Comparison of ENCODE assay signal across 19 mouse cellular contexts in the genomic region with DNA sequence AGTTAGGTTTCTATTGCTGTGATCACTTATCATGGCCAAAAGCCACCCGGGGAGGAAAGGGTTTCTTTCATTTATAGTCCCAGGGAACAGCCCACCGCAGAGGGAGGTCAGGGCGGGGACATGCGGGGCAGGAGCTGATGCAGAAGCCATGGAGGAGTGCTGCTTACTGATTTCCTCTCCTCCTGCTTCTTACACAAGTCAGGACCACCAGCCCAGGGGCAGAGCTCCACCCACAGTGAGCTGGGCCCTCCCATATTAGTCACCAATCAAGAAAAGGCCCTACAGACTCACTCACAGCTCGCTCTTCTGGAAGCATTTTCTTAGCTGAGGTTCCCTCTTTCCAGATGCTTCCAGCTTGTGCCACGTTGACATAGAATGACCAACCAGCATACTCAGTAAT.
DNase-seq lines count a peak whose midpoint lies in the region; ATAC-seq and TF ChIP-seq lines count a peak whose summit lies in the region.
"Had no signal": no experiment of that assay in that cellular context is flagged by ENCODE, and none has a peak within 500 bp of the region (broad histone marks: within the 10 kb centered on the region; RNA-seq: fewer than 3 reads in every experiment).

No protein-coding gene starts in this region.

- intact Hi-C loops in heart, adult 2 months (cut with DNase I), result no loop called here

- H3K4me1 ChIP-seq in heart, embryonic 10.5 days, result peaks cover 33% of the 10 kb centered on the region
- H3K4me1 ChIP-seq in heart, adult 2 months (ENCODE audit: control insufficient read depth, insufficient read depth, low read length), result peaks cover 2% of the 10 kb centered on the region; the same call in 1 of the 2 replicates
- H3K4me1 ChIP-seq in kidney, embryonic 14.5 days (ENCODE audit: control insufficient read depth, insufficient read depth, low read length), result 0 out of 2 replicates have a peak, but pooled peaks cover 2% of the 10 kb centered on the region
- H3K4me1 ChIP-seq in midbrain, embryonic 12.5 days, result no peaks in the 10 kb centered on the region
- no peaks in the 10 kb centered on the region for H3K4me1 ChIP-seq in midbrain, embryonic 11.5 days (ENCODE audit: control insufficient read depth, insufficient read depth, low read length)
- H3K4me1 ChIP-seq in liver, embryonic 15.5 days (replicated peaks), result peaks cover 60% of the 10 kb centered on the region
- H3K4me1 ChIP-seq: embryonic facial prominence, embryonic 10.5 days; forebrain, embryonic 13.5 days; neural tube, embryonic 13.5 days had no signal

- H3K9ac ChIP-seq in heart, adult 2 months (ENCODE audit: low read depth, low read length), result no peak overlapping the region
- H3K9ac ChIP-seq in kidney, embryonic 14.5 days (ENCODE audit: low read depth, low read length), result no peak overlapping the region
- H3K9ac ChIP-seq in midbrain, embryonic 12.5 days (replicated peaks), result no peak overlapping the region
- H3K9ac ChIP-seq in midbrain, embryonic 11.5 days (ENCODE audit: low read length), result no peak overlapping the region
- no peak overlapping the region for H3K9ac ChIP-seq in liver, embryonic 15.5 days
- H3K9ac ChIP-seq: forebrain, embryonic 13.5 days; lung, embryonic 14.5 days; neural tube, embryonic 13.5 days had no signal

- no peak overlapping the region for H3K4me3 ChIP-seq in heart, embryonic 10.5 days
- H3K4me3 ChIP-seq in heart, adult 2 months, result no peak overlapping the region
- H3K4me3 ChIP-seq in kidney, embryonic 14.5 days (ENCODE audit: low read length), result no peak overlapping the region
- no peak overlapping the region for H3K4me3 ChIP-seq in midbrain, embryonic 12.5 days
- H3K4me3 ChIP-seq in midbrain, embryonic 11.5 days (ENCODE audit: low read depth, low read length), result no peak overlapping the region
- no peak overlapping the region for H3K4me3 ChIP-seq in liver, embryonic 15.5 days (replicated peaks)
- H3K4me3 ChIP-seq: embryonic facial prominence, embryonic 10.5 days; forebrain, embryonic 13.5 days; neural tube, embryonic 13.5 days had no signal

- no peak for TF ChIP-seq CTCF in heart, adult 2 months (IDR thresholded peaks at IDR 0.05)

- no peak for TF ChIP-seq EP300 in heart, adult 2 months (IDR thresholded peaks at IDR 0.05; ENCODE audit: insufficient read depth, low read depth, low read length)

- peak overlapping the region; percentile 79 for H3K27ac ChIP-seq in heart, embryonic 10.5 days
- H3K27ac ChIP-seq in heart, adult 2 months, result no peak overlapping the region
- H3K27ac ChIP-seq in kidney, embryonic 14.5 days (ENCODE audit: low read depth, low read length), result no peak overlapping the region
- H3K27ac ChIP-seq in midbrain, embryonic 12.5 days (replicated peaks), result no peak overlapping the region
- no peak overlapping the region for H3K27ac ChIP-seq in midbrain, embryonic 11.5 days (ENCODE audit: low read depth, low read length)
- H3K27ac ChIP-seq in liver, embryonic 15.5 days (replicated peaks), result 0 out of 2 replicates have a peak overlapping the region, but pooled peaks have one; percentile 25
- H3K27ac ChIP-seq: embryonic facial prominence, embryonic 10.5 days; forebrain, embryonic 13.5 days; neural tube, embryonic 13.5 days had no signal

- peak; percentile 63; the same call in 1 of the 2 replicates for ATAC-seq in kidney, embryonic 14.5 days (ENCODE audit: low FRiP score, low TSS enrichment)
- ATAC-seq in midbrain, embryonic 12.5 days (ENCODE audit: low FRiP score, low read depth), result peak; percentile 27; the same call in 1 of the 2 replicates
- ATAC-seq in midbrain, embryonic 11.5 days (ENCODE audit: low FRiP score), result no peak
- ATAC-seq in liver, embryonic 15.5 days (ENCODE audit: insufficient read depth), result no peak
- ATAC-seq: forebrain, embryonic 13.5 days; hindbrain, embryonic 16.5 days had no signal

- H3K9me3 ChIP-seq in heart, embryonic 10.5 days, result no peaks in the 10 kb centered on the region
- no peaks in the 10 kb centered on the region for H3K9me3 ChIP-seq in kidney, embryonic 14.5 days (ENCODE audit: control insufficient read depth, low read length)
- no peaks in the 10 kb centered on the region for H3K9me3 ChIP-seq in midbrain, embryonic 12.5 days
- H3K9me3 ChIP-seq in midbrain, embryonic 11.5 days (ENCODE audit: control insufficient read depth, low read length), result no peaks in the 10 kb centered on the region
- no peaks in the 10 kb centered on the region for H3K9me3 ChIP-seq in liver, embryonic 15.5 days (replicated peaks)
- H3K9me3 ChIP-seq: embryonic facial prominence, embryonic 10.5 days; forebrain, embryonic 13.5 days; neural tube, embryonic 13.5 days had no signal

- no peak overlapping the region for H3K4me2 ChIP-seq in kidney, embryonic 14.5 days (replicated peaks; ENCODE audit: low read depth, low read length)
- no peak overlapping the region for H3K4me2 ChIP-seq in midbrain, embryonic 12.5 days (replicated peaks)
- H3K4me2 ChIP-seq in midbrain, embryonic 11.5 days, result no peak overlapping the region
- H3K4me2 ChIP-seq in liver, embryonic 15.5 days, result no peak overlapping the region
- H3K4me2 ChIP-seq: forebrain, embryonic 13.5 days; lung, embryonic 14.5 days; neural tube, embryonic 13.5 days had no signal

- no peaks in the 10 kb centered on the region for H3K36me3 ChIP-seq in heart, embryonic 10.5 days
- no peaks in the 10 kb centered on the region for H3K36me3 ChIP-seq in heart, adult 2 months (ENCODE audit: control insufficient read depth, insufficient read depth, low read length)
- no peaks in the 10 kb centered on the region for H3K36me3 ChIP-seq in kidney, embryonic 14.5 days (ENCODE audit: control insufficient read depth, insufficient read depth, low read length)
- H3K36me3 ChIP-seq in midbrain, embryonic 12.5 days, result no peaks in the 10 kb centered on the region
- no peaks in the 10 kb centered on the region for H3K36me3 ChIP-seq in midbrain, embryonic 11.5 days (ENCODE audit: control insufficient read depth, insufficient read depth, low read length)
- no peaks in the 10 kb centered on the region for H3K36me3 ChIP-seq in liver, embryonic 15.5 days (replicated peaks)
- H3K36me3 ChIP-seq: embryonic facial prominence, embryonic 10.5 days; neural tube, embryonic 13.5 days had no signal

- WGBS in heart, embryonic 10.5 days, result 48% methylated on average over 6 of the region's 6 CpGs
- WGBS in heart, adult 2 months, result 51% methylated on average over 6 of the region's 6 CpGs
- WGBS in kidney, embryonic 14.5 days, result 27% methylated on average over 6 of the region's 6 CpGs
- 68% methylated on average over 6 of the region's 6 CpGs for WGBS in midbrain, embryonic 12.5 days
- 55% methylated on average over 6 of the region's 6 CpGs for WGBS in midbrain, embryonic 11.5 days
- 68% methylated on average over 6 of the region's 6 CpGs for WGBS in liver, embryonic 15.5 days (ENCODE audit: insufficient replicate concordance)

- no peaks in the 10 kb centered on the region for H3K79me2 ChIP-seq in heart, adult 2 months (replicated peaks; ENCODE audit: control insufficient read depth, insufficient read depth, low read length)

- no peaks in the 10 kb centered on the region for H3K27me3 ChIP-seq in heart, embryonic 10.5 days (ENCODE audit: insufficient read depth, poor library complexity, severe bottlenecking)
- no peaks in the 10 kb centered on the region for H3K27me3 ChIP-seq in heart, adult 2 months (ENCODE audit: control insufficient read depth, insufficient read depth, low read length)
- no peaks in the 10 kb centered on the region for H3K27me3 ChIP-seq in kidney, embryonic 14.5 days (ENCODE audit: control insufficient read depth, insufficient read depth, low read length)
- no peaks in the 10 kb centered on the region for H3K27me3 ChIP-seq in midbrain, embryonic 12.5 days
- H3K27me3 ChIP-seq in midbrain, embryonic 11.5 days (ENCODE audit: control insufficient read depth, insufficient read depth, low read length), result no peaks in the 10 kb centered on the region
- no peaks in the 10 kb centered on the region for H3K27me3 ChIP-seq in liver, embryonic 15.5 days
- H3K27me3 ChIP-seq: forebrain, embryonic 13.5 days; neural tube, embryonic 13.5 days had no signal

- peak; percentile 74 for DNase-seq in heart, embryonic 10.5 days (ENCODE audit: low spot score)
- no peak for DNase-seq in heart, adult 2 months
- DNase-seq in kidney, adult 18-20 months, result no peak
- DNase-seq in midbrain, embryonic 11.5 days (ENCODE audit: low spot score, missing footprints), result no peak
- DNase-seq in frontal cortex, postnatal 25 days (ENCODE audit: low spot score in 2 of 2), result no peak
- DNase-seq: adrenal gland, adult 2 months; cerebellum, adult 9-10 months; gastrocnemius, postnatal 10 days; kidney, adult 11 months; lung, embryonic 14.5 days; lung, postnatal 4 days; thymus, postnatal 14 days had no signal

- TF ChIP-seq POLR2A in heart, adult 2 months (IDR thresholded peaks at IDR 0.05; ENCODE audit: insufficient read depth, low read depth, low read length), result no peak

Comparison
In these comparisons a context has a peak if more than half of its experiments do, and no peak if none do; other contexts are left out.
1. H3K27ac ChIP-seq: peak in heart, embryonic 10.5 days (single experiment) and liver, embryonic 15.5 days (single experiment); none in heart, adult 2 months (single experiment), kidney, embryonic 14.5 days (single experiment), midbrain, embryonic 12.5 days (single experiment) and midbrain, embryonic 11.5 days (single experiment).
2. ATAC-seq: peak in kidney, embryonic 14.5 days (single experiment) and midbrain, embryonic 12.5 days (single experiment); none in midbrain, embryonic 11.5 days (single experiment) and liver, embryonic 15.5 days (single experiment).